Mouse (Mus musculus) neural tube, embryonic 13.5 days (tissue): ENCODE measurements around the gene Shcbp1l. TPM values are rescaled to one million over a fixed set of nuclear protein-coding genes. Genes with fewer than 3 reads are reported as not detected.
"Not testable (repeated sequence)": the region's sequence is repeated elsewhere in the genome, so short reads cannot be mapped to it uniquely, and the experiment has no call there.

Experiments used
- ATAC-seq: fragments of 200-750 bp; cut with Nextera tagmentation; 2 replicates; pipeline ENCODE4 v1.8.0; 2017; ENCODE audit warnings: low read depth, mild to moderate bottlenecking, moderate TSS enrichment, moderate library complexity
- H3K27ac ChIP-seq: fragments of 300-500 bp; sonication (generic); replicated peaks from 2 replicates; pipeline ENCODE4 v1.5.1; 2015; ENCODE audit warnings: moderate library complexity, mild to moderate bottlenecking, inconsistent platforms
- H3K27me3 ChIP-seq: fragments of 300-500 bp; sonication (generic); 2 replicates; pipeline ENCODE4 v1.6.1; 2015; ENCODE audit warnings: mild to moderate bottlenecking, inconsistent platforms
- H3K36me3 ChIP-seq: fragments of 300-500 bp; sonication (generic); 2 replicates; pipeline ENCODE4 v1.6.1; 2015; ENCODE audit warnings: mild to moderate bottlenecking, inconsistent platforms
- H3K4me1 ChIP-seq: fragments of 300-500 bp; sonication (generic); replicated peaks from 2 replicates; pipeline ENCODE4 v1.6.1; 2015; ENCODE audit warnings: inconsistent platforms
- H3K4me2 ChIP-seq: fragments of 300-500 bp; sonication (generic); 2 replicates; pipeline ENCODE4 v1.6.1; 2015; ENCODE audit warnings: inconsistent platforms, mild to moderate bottlenecking, moderate library complexity
- H3K4me3 ChIP-seq: fragments of 300-500 bp; sonication (generic); 2 replicates; pipeline ENCODE4 v1.5.1; 2015; ENCODE audit warnings: mild to moderate bottlenecking, inconsistent platforms
- H3K9ac ChIP-seq: fragments of 300-500 bp; sonication (generic); 2 replicates; pipeline ENCODE4 v1.6.1; 2015; ENCODE audit warnings: moderate library complexity, mild to moderate bottlenecking, inconsistent platforms
- H3K9me3 ChIP-seq: fragments of 300-500 bp; sonication (generic); 2 replicates; pipeline ENCODE4 v1.6.1; 2016; ENCODE audit warnings: inconsistent platforms
- WGBS: fragments of 180-500 bp; shearing (Covaris S2); methylation state at CpG from one replicate; pipeline ENCODE4 v1.1.7; 2015; 5-methylcytosine and 5-hydroxymethylcytosine counted together
- polyA plus RNA-seq: library from polyadenylated mRNA; unstranded; fragments of >200 nt; fragmentation: Nextera tagmentation; extraction: Ambion mirVana; gene quantifications from 2 replicates; pipeline ENCODE4 v1.2.1, GENCODE M21; 2015

Shcbp1l gene
- 0.15 TPM in 1 of 2 replicates, not detected in the other for polyA plus RNA-seq

GRCm38 (mm10) chr1:153424770-153425584 is at the start of gene Shcbp1l:
TSS of gene Shcbp1l (plus strand) at chr1:153425162.
- WGBS = 2% methylated on average over 60 of the region's 60 CpGs
- no peaks in the 10 kb centered on the region for H3K9me3 ChIP-seq
- ATAC-seq = peak; percentile 89

DNA sequence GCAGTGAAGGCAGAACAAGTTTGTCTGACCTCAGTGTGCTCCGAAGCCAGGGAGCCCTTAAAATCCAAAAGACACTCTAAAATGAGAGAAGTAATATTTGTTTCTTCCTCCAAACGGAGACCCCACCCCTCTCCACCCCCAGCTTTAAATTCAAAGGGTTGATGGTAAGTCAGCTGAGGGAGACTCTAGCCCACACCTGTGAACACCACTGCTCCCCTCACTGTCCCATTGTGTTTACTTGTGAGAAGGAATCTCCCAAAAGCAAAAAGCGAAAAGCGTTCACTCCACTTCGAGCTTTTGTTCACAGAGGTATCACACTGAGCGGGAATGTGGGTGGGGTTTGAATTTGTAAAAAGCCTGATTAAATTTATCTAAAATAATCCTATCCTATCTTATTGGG is 48.5 kb upstream of the Shcbp1l start:
- WGBS = 20% methylated on average over 6 of the region's 6 CpGs
- Histone ChIP-seq H3K36me3 (no peaks in the 10 kb centered on the region), H3K9me3 (no peaks in the 10 kb centered on the region), H3K9ac (no peak overlapping the region), H3K27me3 (no peaks in the 10 kb centered on the region), H3K4me2 (no peak overlapping the region), H3K4me3 (no peak overlapping the region), H3K4me1 (0 out of 2 replicates have a peak, but pooled peaks cover 5% of the 10 kb centered on the region), H3K27ac (no peak overlapping the region)
- no peak for ATAC-seq

More at GRCm38 (mm10) chr1:153424770-153425584, at the start of gene Shcbp1l:
- Histone ChIP-seq H3K4me3 (peak within 1 kb of the TSS; percentile 53), H3K4me2 (peak within 1 kb of the TSS; percentile 94), H3K27ac (no peak within 1 kb of the TSS), H3K27me3 (peaks cover 12% of the 10 kb centered on the region), H3K9ac (peak within 1 kb of the TSS; percentile 65), H3K4me1 (peaks cover 15% of the 10 kb centered on the region; the same call in 1 of the 2 replicates), H3K36me3 (no peaks in the 10 kb centered on the region)

DNA sequence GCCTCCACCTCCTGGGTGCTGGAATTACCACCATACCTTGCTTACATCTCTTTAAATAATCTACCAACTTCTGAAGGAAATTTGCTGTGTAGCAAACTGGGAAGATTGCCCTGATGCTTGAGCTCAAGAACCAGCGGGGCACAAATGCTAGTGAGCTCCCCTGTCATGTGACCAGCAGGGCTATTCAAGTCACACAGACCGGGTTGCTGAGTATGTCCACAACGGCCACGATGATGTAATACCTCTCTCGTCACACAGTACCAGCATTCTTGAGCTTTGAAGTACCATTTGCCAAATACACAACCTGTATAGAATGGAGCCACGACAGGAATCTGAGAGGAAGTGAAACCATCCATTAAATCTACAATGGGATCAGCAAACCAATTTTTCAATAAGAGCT is 46.4 kb upstream of the Shcbp1l start:
- Histone ChIP-seq H3K9ac (no peak overlapping the region), H3K27me3 (no peaks in the 10 kb centered on the region), H3K27ac (no peak overlapping the region), H3K4me1 (0 out of 2 replicates have a peak, but pooled peaks cover 5% of the 10 kb centered on the region), H3K36me3 (no peaks in the 10 kb centered on the region), H3K9me3 (no peaks in the 10 kb centered on the region), H3K4me3 (no peak overlapping the region), H3K4me2 (no peak overlapping the region)
- ATAC-seq = no peak
- WGBS = 76% methylated on average over 6 of the region's 6 CpGs

- no peaks in the 10 kb centered on the region for H3K27me3 ChIP-seq
- 0 out of 2 replicates have a peak, but pooled peaks cover 5% of the 10 kb centered on the region for H3K4me1 ChIP-seq
- no peak overlapping the region for H3K4me2 ChIP-seq
- ATAC-seq = no peak
- no peaks in the 10 kb centered on the region for H3K36me3 ChIP-seq
- WGBS = 88% methylated on average over 5 of the region's 5 CpGs
- no peaks in the 10 kb centered on the region for H3K9me3 ChIP-seq
- no peak overlapping the region for H3K27ac ChIP-seq
- no peak overlapping the region for H3K4me3 ChIP-seq
- no peak overlapping the region for H3K9ac ChIP-seq
Measured at GRCm38 (mm10) chr1:153379832-153380231, 45.1 kb upstream of the Shcbp1l start.

DNA sequence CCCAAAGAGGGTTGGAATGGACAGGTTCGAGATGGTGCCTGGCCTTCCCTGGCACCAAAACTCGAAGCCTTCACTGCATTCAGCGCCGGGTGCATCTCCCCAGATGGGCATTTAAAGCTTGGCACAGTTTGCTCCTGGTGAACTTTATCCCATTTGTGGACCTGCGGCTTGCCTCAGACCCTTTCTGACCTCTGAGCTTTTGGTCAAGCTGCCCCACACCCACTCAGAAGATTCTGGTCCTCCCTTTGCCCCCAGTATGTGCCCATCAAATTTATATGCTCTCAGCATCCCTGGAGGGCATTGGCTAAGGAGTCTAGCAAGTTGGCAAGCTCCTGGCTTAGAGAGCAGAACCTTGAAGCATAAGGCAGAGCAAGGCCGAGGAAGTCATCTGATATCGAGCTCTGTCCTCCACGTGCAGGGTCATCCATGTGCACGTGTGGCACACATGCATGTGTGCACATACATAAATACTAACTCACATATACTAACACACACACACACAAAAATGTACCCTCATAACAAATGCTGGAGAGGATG is 44.1 kb upstream of the Shcbp1l start:
- 92% methylated on average over 9 of the region's 9 CpGs for WGBS
- ATAC-seq = no peak
- Histone ChIP-seq H3K9ac (no peak overlapping the region), H3K4me3 (no peak overlapping the region), H3K4me2 (no peak overlapping the region), H3K27ac (no peak overlapping the region), H3K27me3 (no peaks in the 10 kb centered on the region), H3K36me3 (no peaks in the 10 kb centered on the region), H3K4me1 (0 out of 2 replicates have a peak, but pooled peaks cover 5% of the 10 kb centered on the region), H3K9me3 (no peaks in the 10 kb centered on the region)

- no peaks in the 10 kb centered on the region for H3K9me3 ChIP-seq
- no peak for ATAC-seq
- no peak overlapping the region for H3K27ac ChIP-seq
- H3K4me1 ChIP-seq = peaks cover 4% of the 10 kb centered on the region; the same call in 1 of the 2 replicates
- no peak overlapping the region for H3K4me3 ChIP-seq
- WGBS = 73% methylated on average over 6 of the region's 6 CpGs
- H3K4me2 ChIP-seq = no peak overlapping the region
- no peaks in the 10 kb centered on the region for H3K27me3 ChIP-seq
- no peak overlapping the region for H3K9ac ChIP-seq
- H3K36me3 ChIP-seq = no peaks in the 10 kb centered on the region
Measured at GRCm38 (mm10) chr1:153385081-153385480, 39.9 kb upstream of the Shcbp1l start.

DNA sequence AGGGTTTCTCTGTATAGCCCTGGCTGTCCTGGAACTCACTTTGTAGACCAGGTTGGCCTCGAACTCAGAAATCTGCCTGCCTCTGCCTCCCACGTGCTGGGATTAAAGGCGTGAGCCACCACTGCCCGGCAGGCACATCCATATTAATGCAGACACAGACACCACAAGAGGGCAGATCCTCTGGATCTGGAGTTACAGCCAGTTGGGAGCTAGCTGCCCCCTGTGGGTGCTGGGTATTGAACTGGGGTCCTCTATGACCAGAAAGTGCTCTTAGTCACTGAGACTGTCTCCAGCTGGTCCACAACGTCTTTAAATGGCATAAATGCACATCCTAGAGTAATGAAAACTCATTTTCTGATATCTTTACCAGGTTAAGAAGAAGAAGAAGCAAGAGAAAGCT is 39.3 kb upstream of the Shcbp1l start:
- not testable (repeated sequence) for H3K27me3 ChIP-seq, H3K4me1 ChIP-seq, H3K4me2 ChIP-seq, H3K36me3 ChIP-seq, H3K9ac ChIP-seq, H3K4me3 ChIP-seq, H3K9me3 ChIP-seq, ATAC-seq, H3K27ac ChIP-seq
- WGBS = 88% methylated on average over 5 of the region's 5 CpGs

DNA sequence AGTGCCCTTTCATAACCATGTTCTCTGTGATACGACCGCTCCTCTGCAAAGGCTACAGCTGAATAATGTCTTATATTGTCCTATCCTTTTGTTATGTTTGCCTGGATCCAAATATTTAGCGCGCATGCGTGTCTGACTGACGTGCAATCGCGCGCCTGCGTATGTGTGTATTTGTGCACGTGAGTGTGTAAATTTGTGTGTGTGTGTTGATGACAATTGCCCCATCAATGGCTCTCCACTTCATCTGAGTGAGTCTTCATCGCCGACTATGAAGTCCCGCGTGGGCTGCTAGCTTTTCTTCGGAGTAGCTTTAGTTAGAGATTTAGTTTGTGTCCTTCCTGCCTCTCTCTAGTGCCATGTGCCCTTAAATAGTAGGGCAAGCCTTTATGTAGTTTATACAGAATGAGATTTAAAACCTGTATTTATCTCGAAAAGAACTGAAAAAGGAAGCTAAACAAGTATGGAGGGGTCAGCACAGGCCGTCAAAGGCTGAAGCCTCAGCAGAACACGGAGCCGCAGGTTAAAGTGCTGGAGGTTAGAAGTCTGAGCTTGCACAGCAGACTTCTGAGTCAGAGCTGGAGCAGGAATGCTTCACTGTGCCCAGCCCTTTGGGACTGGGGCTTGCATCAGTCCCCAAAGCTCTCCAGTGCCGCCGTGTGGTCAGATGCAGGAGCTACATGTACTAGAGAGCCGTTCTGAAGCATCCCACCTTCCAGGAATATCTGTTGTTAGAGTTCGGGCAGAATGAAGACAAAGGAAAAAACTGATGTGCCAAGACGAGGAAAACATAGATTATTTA is 38.5 kb upstream of the Shcbp1l start:
- Histone ChIP-seq H3K4me3 (no peak overlapping the region), H3K9me3 (no peaks in the 10 kb centered on the region), H3K9ac (no peak overlapping the region), H3K4me1 (peaks cover 4% of the 10 kb centered on the region; the same call in 1 of the 2 replicates), H3K27me3 (no peaks in the 10 kb centered on the region), H3K27ac (no peak overlapping the region), H3K4me2 (no peak overlapping the region), H3K36me3 (no peaks in the 10 kb centered on the region)
- ATAC-seq = peak; percentile 87
- WGBS = 55% methylated on average over 25 of the region's 25 CpGs

DNA sequence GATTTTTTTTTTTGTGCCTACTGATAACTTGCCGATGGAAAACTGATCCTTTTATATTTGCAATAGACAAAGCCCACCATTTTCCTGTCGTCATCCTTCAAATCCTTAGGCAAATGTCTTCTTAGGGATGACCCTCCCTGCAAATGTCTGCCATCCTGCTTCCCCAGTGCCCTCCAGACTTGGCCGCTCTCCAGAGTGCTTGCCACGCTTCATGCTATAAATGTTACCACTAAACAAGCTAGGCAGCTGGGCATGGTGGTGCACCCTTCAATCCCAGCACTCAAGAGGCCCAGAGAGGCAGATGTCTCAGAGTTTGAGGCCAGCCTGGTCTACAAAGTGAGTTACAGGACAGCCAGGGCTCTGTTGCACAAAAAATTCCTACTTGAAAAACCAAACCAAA is 29.3 kb upstream of the Shcbp1l start:
- whole genome bisulfite sequencing = 72% methylated on average over 4 of the region's 4 CpGs

GRCm38 (mm10) chr1:153401765-153402164 is 23.2 kb upstream of the Shcbp1l start:
- Histone ChIP-seq H3K27ac (no peak overlapping the region), H3K4me1 (no peaks in the 10 kb centered on the region), H3K4me3 (no peak overlapping the region), H3K27me3 (no peaks in the 10 kb centered on the region), H3K4me2 (no peak overlapping the region), H3K9ac (no peak overlapping the region), H3K9me3 (no peaks in the 10 kb centered on the region), H3K36me3 (no peaks in the 10 kb centered on the region)
- peak; percentile 56; the same call in 1 of the 2 replicates for ATAC-seq
- 2% methylated on average over 7 of the region's 7 CpGs for WGBS

More for the DNA sequence above, 29.3 kb upstream of the Shcbp1l start:
- not testable (repeated sequence) for H3K27me3 ChIP-seq, H3K9me3 ChIP-seq, H3K27ac ChIP-seq, H3K9ac ChIP-seq, ATAC-seq, H3K4me2 ChIP-seq, H3K4me3 ChIP-seq, H3K4me1 ChIP-seq, H3K36me3 ChIP-seq

DNA sequence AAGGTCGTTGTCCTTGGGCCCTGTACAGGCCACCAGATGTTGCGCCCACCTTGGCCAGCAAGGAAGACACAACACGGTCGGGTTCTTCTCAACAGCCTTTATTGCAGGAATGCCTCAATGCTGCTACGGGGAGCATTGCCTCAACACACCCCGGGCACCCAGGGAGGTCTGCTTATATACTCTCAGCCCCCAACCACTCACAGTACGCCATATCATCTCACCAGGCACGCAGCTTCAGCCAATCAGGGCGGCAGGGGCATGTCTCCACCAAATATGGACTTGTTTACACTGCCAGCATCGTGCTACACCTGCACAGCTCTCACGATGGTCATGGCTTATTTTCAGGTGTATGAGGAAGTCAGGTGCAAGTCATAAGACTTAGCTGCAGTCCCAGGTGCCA is 17.3 kb upstream of the Shcbp1l start:
- not testable (repeated sequence) for H3K36me3 ChIP-seq, H3K27me3 ChIP-seq, ATAC-seq, H3K4me2 ChIP-seq, H3K9me3 ChIP-seq, H3K27ac ChIP-seq, H3K4me3 ChIP-seq, H3K4me1 ChIP-seq, H3K9ac ChIP-seq
- WGBS = 85% methylated on average over 11 of the region's 11 CpGs

DNA sequence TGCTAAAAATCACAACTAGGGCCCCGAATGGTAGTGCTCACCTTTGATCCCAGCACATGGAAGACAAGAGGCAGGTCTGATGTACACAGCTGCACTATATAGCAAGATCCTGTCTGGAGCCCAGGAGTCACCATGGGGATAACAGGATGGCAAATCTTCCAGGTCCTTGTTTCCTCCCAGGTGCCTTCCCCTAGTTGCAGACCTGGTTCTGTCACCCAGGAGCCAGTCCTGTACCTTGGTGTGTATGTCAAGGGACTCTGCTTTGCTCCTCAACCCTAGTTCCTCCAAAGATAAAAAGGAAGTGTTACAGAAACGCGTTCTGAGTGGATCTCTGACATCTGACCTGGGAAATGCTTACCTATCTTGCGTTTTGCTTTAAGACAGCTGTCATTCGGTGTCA is 16.7 kb upstream of the Shcbp1l start:
- H3K36me3 ChIP-seq, H3K4me3 ChIP-seq: not testable (repeated sequence)
- WGBS = 87% methylated on average over 5 of the region's 5 CpGs

More for the DNA sequence above, 16.7 kb upstream of the Shcbp1l start:
- not testable (repeated sequence) for H3K4me1 ChIP-seq, H3K27me3 ChIP-seq, H3K9ac ChIP-seq, ATAC-seq, H3K4me2 ChIP-seq, H3K9me3 ChIP-seq, H3K27ac ChIP-seq
